Mouse (Mus musculus) midbrain, postnatal 0 days (tissue): ENCODE data around the gene Myo19. TPM values are rescaled to one million over a fixed set of nuclear protein-coding genes. Genes with fewer than 3 reads are reported as not detected.

Source experiments
- ATAC-seq: fragments of 200-750 bp; cut with Nextera tagmentation; 2 replicates; pipeline ENCODE4 v1.8.0; 2017; ENCODE audit warnings: moderate number of reproducible peaks, mild to moderate bottlenecking, moderate TSS enrichment, moderate library complexity; ENCODE audit not compliant: low FRiP score
- DNase-seq: peaks from one replicate; pipeline ENCODE4 v3.0.0-alpha.2; 2015; ENCODE audit warnings: low spot score
- H3K27ac ChIP-seq: fragments of 300-500 bp; sonication (generic); 2 replicates; pipeline ENCODE4 v1.5.1; 2014; ENCODE audit warnings: low read depth, mild to moderate bottlenecking, low read length, mixed read lengths
- H3K27me3 ChIP-seq: fragments of 300-500 bp; sonication (generic); 2 replicates; pipeline ENCODE4 v1.6.1; 2014; ENCODE audit warnings: low read length, control low read depth, mixed read lengths; ENCODE audit not compliant: insufficient read depth
- H3K36me3 ChIP-seq: fragments of 300-500 bp; sonication (generic); 2 replicates; pipeline ENCODE4 v1.6.1; 2014; ENCODE audit warnings: low read length, control low read depth, mixed read lengths; ENCODE audit not compliant: insufficient read depth
- H3K4me1 ChIP-seq: fragments of 300-500 bp; sonication (generic); 2 replicates; pipeline ENCODE4 v1.6.1; 2014; ENCODE audit warnings: mild to moderate bottlenecking, control low read depth, antibody characterized with exemption, low read length, mixed read lengths; ENCODE audit not compliant: insufficient read depth
- H3K4me2 ChIP-seq: fragments of 300-500 bp; sonication (generic); 2 replicates; pipeline ENCODE4 v1.6.1; 2014; ENCODE audit warnings: low read depth, mild to moderate bottlenecking, low read length, mixed read lengths; ENCODE audit not compliant: poor library complexity, severe bottlenecking
- H3K4me3 ChIP-seq: fragments of 300-500 bp; sonication (generic); 2 replicates; pipeline ENCODE4 v1.5.1; 2014; ENCODE audit warnings: low read depth, mild to moderate bottlenecking, low read length, moderate library complexity
- H3K9ac ChIP-seq: fragments of 300-500 bp; sonication (generic); replicated peaks from 2 replicates; pipeline ENCODE4 v1.6.1; 2014; ENCODE audit warnings: mild to moderate bottlenecking, low read length, moderate library complexity, mixed read lengths; ENCODE audit not compliant: poor library complexity, severe bottlenecking
- H3K9me3 ChIP-seq: fragments of 300-500 bp; sonication (generic); 2 replicates; pipeline ENCODE4 v1.6.1; 2016; ENCODE audit warnings: low read length, control low read depth
- CTCF ChIP-seq: IDR thresholded peaks from 2 replicates; pipeline ENCODE4 v1.5.1; 2016; ENCODE audit warnings: antibody characterized with exemption, mild to moderate bottlenecking
- WGBS: fragments of 180-500 bp; shearing (Covaris S2); extraction: QIAGEN DNeasy Blood & Tissue Kit; methylation state at CpG from one replicate; pipeline ENCODE4 v1.1.7; 2014; 5-methylcytosine and 5-hydroxymethylcytosine counted together
- polyA plus RNA-seq: library from polyadenylated mRNA; unstranded; fragments of >200 nt; fragmentation: Nextera tagmentation; extraction: Ambion mirVana; gene quantifications from 2 replicates; pipeline ENCODE4 v1.2.1, GENCODE M21; 2015
- total RNA-seq: library from RNA; depleted of rRNA; stranded (reverse); fragments of >200 nt; gene quantifications from 2 replicates; pipeline ENCODE4 v1.2.3, GENCODE M21; 2014

The Myo19 gene
- total and polyA plus RNA-seq, 2 experiments from 2014 or later, result 4.4 to 13.6 TPM

GRCm38 (mm10) chr11:84943948-84944347, 64.0 kb downstream of the Myo19 start:
- Histone ChIP-seq H3K9ac (0 out of 2 replicates have a peak overlapping the region, but pooled peaks have one; percentile 8), H3K9me3 (no peaks in the 10 kb centered on the region), H3K4me3 (no peak overlapping the region; the same call in 1 of the 2 replicates)

GRCm38 (mm10) chr11:84944639-84945435, 64.9 kb downstream of the Myo19 start:
- Histone ChIP-seq H3K27me3 (no peaks in the 10 kb centered on the region; the same call in 1 of the 2 replicates), H3K36me3 (no peaks in the 10 kb centered on the region), H3K4me1 (peaks cover 3% of the 10 kb centered on the region; the same call in 1 of the 2 replicates), H3K4me2 (no peak overlapping the region), H3K9me3 (no peaks in the 10 kb centered on the region), H3K9ac (no peak overlapping the region), H3K4me3 (no peak overlapping the region), H3K27ac (no peak overlapping the region)
- no peak for TF ChIP-seq CTCF
- no peak for DNase-seq
- WGBS, result 6% methylated on average over 12 of the region's 12 CpGs
- ATAC-seq, result no peak

More at GRCm38 (mm10) chr11:84943948-84944347, 64.0 kb downstream of the Myo19 start:
- Histone ChIP-seq H3K27ac (no peak overlapping the region), H3K27me3 (no peaks in the 10 kb centered on the region; the same call in 1 of the 2 replicates), H3K36me3 (no peaks in the 10 kb centered on the region), H3K4me2 (peak overlapping the region; percentile 27), H3K4me1 (peaks cover 9% of the 10 kb centered on the region; the same call in 1 of the 2 replicates)
- WGBS, result 1% methylated on average over 15 of the region's 15 CpGs
- TF ChIP-seq CTCF, result no peak
- ATAC-seq (no peak), DNase-seq (peak; percentile 36)

GRCm38 (mm10) chr11:84945841-84946240, 65.9 kb downstream of the Myo19 start:
- Histone ChIP-seq H3K27ac (no peak overlapping the region), H3K36me3 (no peaks in the 10 kb centered on the region), H3K9me3 (no peaks in the 10 kb centered on the region), H3K4me3 (no peak overlapping the region), H3K4me1 (peaks cover 3% of the 10 kb centered on the region; the same call in 1 of the 2 replicates), H3K27me3 (no peaks in the 10 kb centered on the region; the same call in 1 of the 2 replicates), H3K4me2 (no peak overlapping the region), H3K9ac (no peak overlapping the region)
- DNase-seq (no peak), ATAC-seq (no peak)
- no peak for TF ChIP-seq CTCF
- WGBS, result 61% methylated on average over 3 of the region's 3 CpGs

DNA sequence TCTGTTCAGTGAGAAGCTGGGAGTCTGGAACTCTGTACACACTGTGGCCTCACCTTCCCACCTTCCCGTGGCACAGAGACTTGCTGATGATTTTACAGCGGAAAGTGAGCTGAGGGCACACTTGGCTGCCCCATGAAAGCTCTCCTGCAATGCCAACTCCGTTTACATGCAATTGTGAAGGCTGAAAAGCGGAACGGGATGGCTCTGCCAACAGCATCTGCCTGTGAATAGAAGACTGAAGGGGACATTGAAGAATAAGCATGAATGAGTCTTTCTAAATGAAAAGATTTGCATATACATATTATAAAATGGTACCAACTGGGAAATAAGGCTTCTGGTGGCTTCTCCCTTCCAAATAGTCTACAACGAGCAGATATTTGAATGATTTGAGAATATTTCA, 67.3 kb downstream of the Myo19 start:
- peaks cover 3% of the 10 kb centered on the region; the same call in 1 of the 2 replicates for H3K4me1 ChIP-seq
- no peak for ATAC-seq

GRCm38 (mm10) chr11:84948114-84948513, 68.2 kb downstream of the Myo19 start:
- Histone ChIP-seq H3K36me3 (no peaks in the 10 kb centered on the region), H3K27me3 (no peaks in the 10 kb centered on the region; the same call in 1 of the 2 replicates), H3K27ac (no peak overlapping the region), H3K4me3 (no peak overlapping the region), H3K9me3 (no peaks in the 10 kb centered on the region), H3K4me2 (no peak overlapping the region), H3K4me1 (peaks cover 3% of the 10 kb centered on the region; the same call in 1 of the 2 replicates), H3K9ac (no peak overlapping the region)
- DNase-seq (no peak), ATAC-seq (no peak)
- WGBS, result 27% methylated on average over 3 of the region's 3 CpGs
- no peak for TF ChIP-seq CTCF

More for the DNA sequence above, 67.3 kb downstream of the Myo19 start:
- H3K9ac ChIP-seq, result no peak overlapping the region
- 45% methylated on average over 6 of the region's 6 CpGs for WGBS
- peak; percentile 70 for DNase-seq
- no peaks in the 10 kb centered on the region for H3K36me3 ChIP-seq
- no peak overlapping the region for H3K4me2 ChIP-seq
- H3K4me3 ChIP-seq, result no peak overlapping the region
- no peak for TF ChIP-seq CTCF
- H3K9me3 ChIP-seq, result no peaks in the 10 kb centered on the region
- no peak overlapping the region for H3K27ac ChIP-seq
- no peaks in the 10 kb centered on the region; the same call in 1 of the 2 replicates for H3K27me3 ChIP-seq

GRCm38 (mm10) chr11:84948526-84948925, 68.6 kb downstream of the Myo19 start:
- no peaks in the 10 kb centered on the region for H3K9me3 ChIP-seq
- 47% methylated on average over 3 of the region's 3 CpGs for WGBS
- H3K4me3 ChIP-seq, result no peak overlapping the region
- H3K9ac ChIP-seq, result no peak overlapping the region
- ATAC-seq (no peak), DNase-seq (no peak)
- no peak overlapping the region for H3K4me2 ChIP-seq
- H3K27ac ChIP-seq, result no peak overlapping the region
- no peak for TF ChIP-seq CTCF
- no peaks in the 10 kb centered on the region for H3K36me3 ChIP-seq
- H3K4me1 ChIP-seq, result 0 out of 2 replicates have a peak, but pooled peaks cover 3% of the 10 kb centered on the region
- H3K27me3 ChIP-seq, result no peaks in the 10 kb centered on the region
